Mouse (Mus musculus) c-Kit-positive CD71-positive TER-119-positive erythroid progenitor cells, embryonic 14.5 days (primary cell): ENCODE data around the gene Ttll5.

Source experiments
- DNase-seq: peaks from one replicate; pipeline ENCODE4 v3.0.0-alpha.2; 2013; ENCODE audit warnings: low spot score

Ttll5 gene

DNA sequence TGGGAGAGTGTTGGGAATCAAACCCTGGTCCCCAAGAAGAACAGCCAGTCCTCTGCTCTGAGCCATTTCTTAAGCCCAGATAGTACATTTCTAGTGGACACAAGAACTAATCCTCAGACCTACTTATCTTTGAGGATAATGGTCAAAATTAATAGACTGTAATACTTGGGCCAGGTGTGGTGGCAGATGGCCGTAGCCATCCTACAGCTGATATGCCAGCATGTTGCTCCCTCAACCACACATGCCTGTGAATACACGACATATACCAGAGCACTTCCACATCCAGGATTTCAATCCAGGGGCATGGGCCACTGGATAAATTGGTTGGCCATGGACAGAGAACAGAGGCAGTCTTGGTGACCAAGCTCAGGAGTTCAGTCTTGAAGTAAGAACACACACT, 230.8 kb downstream of the Ttll5 start:
- no peak for DNase-seq

DNA sequence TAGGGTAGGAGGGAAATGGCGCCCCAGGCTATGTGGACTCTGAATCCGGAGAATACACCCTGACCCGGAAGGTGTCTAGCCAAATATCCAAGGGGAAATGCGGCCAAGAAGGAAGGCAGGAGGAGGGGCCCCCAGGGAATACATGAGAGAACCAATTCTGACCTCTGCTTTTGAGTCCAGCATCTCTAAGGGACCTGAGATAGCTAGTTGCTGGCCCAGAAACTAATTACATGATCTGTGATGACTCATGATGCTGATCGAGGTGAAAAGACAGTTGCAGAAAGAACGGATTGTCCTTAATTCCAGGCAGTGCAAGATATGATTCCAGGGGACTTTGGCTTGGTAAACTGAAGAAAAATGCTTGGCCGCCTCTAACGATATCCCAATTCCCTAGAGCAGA, 232.5 kb downstream of the Ttll5 start:
- DNase-seq, result no peak

DNA sequence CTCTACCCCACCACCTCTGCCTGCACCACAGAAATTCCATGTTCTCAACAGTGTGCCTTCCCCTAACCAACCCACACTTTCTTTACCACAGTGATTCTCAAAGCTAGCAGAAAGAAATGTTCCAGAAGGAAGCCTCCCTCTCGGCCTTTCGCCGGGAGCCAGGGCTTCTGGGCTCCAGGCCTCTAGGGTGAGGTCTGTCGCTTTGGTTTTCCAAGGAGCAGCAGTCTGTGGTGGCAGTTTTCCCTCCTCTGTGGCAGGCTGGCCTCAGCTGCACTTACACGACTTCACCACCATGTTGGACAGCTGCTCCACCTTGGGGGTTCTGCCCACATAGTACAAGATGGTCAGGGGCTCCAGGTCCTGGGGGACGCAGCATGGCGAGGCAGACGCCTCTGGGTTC, 233.1 kb downstream of the Ttll5 start:
- no peak for DNase-seq

- no peak for DNase-seq
Observed at GRCm38 (mm10) chr12:86059341-86059740, 234.9 kb downstream of the Ttll5 start.

DNA sequence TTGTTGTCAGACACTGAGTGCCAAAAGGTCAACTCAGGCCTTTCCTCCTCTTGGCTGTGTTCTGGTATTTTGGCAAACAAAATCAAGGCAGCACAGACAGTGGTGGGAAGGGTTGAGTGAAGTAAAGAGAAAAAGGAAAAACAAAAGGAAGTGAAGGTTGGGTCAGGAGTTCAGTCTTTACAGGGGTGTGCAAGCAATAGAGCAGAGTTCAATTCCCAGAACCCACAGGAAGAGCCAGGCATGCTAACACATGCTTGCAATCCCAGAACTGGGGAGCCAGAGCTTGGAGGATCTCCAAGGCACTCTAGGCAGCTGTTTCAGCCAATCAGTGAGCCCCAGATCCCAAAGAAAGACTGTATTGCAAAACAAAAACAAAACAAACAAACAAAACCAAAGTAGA, 240.3 kb downstream of the Ttll5 start:
- no peak for DNase-seq

DNA sequence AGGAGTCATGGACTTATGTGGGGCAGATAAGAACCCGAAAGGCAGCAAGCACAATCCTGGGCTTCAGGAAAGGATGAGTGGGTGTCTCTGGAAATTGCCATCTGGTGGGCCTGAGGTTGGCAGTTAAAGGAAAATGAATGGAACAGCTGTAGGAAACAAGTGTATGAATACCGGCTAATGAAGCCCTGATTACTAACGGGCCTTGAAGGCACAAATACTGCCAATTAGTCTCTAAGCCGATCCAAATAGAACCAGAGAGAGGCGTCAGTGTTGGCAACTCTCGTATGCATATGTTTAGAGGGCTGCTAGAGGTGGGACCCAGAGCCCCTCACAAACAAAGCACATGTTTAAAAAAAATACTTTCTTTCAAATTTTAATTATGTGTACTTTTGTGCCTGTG, 247.0 kb downstream of the Ttll5 start:
- no peak for DNase-seq

DNA sequence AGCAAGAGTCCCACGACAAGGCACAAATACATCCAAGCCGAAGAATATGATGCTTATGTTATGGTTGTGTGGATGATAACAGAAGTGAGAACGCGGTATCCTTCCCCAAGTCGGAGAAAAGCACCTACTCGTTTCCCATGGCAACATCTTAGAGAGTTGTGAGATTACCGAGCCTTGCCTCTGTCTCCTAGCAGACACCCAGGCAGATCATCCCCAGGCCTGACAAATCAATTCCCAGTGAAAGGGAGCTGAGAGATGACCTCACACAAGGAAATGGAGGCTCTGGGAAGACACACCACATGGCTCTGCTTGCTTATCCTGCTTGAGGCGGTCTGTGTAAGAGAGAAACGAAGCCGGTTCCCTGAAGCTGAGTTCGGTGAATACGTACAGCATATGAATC, 250.2 kb downstream of the Ttll5 start:
- no peak for DNase-seq

GRCm38 (mm10) chr12:86075358-86075757, 250.9 kb downstream of the Ttll5 start:
- DNase-seq, result no peak

GRCm38 (mm10) chr12:86076321-86076901, 252.0 kb downstream of the Ttll5 start:
- DNase-seq, result no peak

- no peak for DNase-seq
Observed at GRCm38 (mm10) chr12:86077322-86077721, 252.9 kb downstream of the Ttll5 start.

GRCm38 (mm10) chr12:86077736-86078135, 253.3 kb downstream of the Ttll5 start:
- DNase-seq, result no peak

- no peak for DNase-seq
Observed at GRCm38 (mm10) chr12:86078176-86078552, 253.7 kb downstream of the Ttll5 start.

DNA sequence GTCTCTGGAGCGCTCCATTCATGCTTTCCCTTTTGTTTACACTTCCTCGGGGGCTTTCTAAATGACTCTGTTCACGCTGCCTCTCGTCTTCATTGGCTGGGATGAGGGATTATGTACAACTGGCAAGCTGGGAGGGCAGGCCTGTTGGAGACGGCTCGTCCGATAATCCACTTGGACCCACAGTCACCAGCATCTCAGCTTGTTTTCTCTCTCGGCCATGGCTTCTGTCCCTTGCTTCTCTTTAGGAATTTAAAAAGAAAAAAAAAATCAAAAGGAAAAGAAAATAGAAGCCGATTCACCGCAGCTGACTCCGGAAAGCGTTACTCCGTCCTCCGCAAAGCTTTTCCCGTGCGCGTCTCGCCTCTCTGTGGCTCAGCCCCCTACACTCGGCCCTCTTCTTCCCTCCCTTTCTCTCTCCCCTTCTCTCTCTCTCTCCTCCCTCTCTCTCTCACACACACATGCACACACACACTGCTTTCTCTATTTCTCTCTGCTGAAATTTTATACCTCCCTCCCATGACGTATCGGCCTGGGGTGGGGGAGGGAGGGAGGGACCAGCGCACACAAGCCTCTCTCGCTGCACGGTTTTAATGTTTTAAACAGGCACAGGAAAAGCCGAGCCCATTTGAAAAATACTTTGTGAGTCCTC, 254.2 kb downstream of the Ttll5 start, which contains the start of gene Tgfb3:
TSS of gene Tgfb3 (minus strand) at position 489 of the 649 bp plus-strand sequence.
- DNase-seq, result peak; percentile 17

DNA sequence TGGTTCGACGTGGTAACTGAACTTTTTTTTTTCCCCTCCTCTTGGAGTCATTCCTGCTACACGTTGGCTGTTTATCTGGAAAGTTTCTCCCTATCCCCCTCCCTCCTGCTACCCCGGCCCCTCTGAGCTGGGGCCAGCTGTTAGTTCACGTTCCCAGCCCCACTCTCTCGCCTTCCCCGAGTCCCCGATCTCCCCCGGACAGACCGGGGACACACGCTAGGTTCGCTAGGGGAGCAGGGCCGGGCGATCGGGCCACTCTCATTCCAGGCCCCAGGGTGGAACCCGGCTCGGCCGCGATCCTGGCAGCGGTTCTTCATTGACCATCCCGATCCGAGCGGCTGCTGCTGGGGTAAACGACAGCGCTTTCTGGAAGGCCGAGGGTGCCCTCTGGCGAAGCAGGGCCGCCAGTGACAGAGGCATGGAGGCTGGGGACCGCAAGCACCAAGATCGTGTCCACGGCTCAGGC, 254.8 kb downstream of the Ttll5 start:
- DNase-seq, result peak; percentile 55

GRCm38 (mm10) chr12:86082481-86083012, 258.1 kb downstream of the Ttll5 start, which contains the start of gene Ift43:
Gene Ift43 (plus strand): TSS chr12:86082541.
- no peak for DNase-seq

DNA sequence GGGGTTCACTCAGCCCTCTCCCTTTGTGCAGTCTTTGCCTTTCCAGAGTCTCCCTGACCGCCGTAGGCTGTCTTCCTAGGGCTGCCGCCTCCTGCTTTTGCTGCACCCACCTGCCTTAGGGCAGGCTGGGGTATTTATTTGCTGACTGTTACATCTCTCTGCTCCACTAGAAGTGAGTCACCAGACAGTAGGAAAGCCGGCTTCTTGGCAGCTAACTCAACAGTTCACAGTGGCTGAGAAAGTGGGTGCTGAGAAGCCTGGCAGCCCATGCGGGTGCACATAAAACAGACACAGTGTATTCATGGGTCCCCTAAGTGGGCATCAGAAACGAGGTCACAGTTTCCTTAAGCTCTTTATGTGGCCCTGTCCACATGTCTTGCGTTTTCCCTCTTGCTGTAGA, 261.4 kb downstream of the Ttll5 start:
- no peak for DNase-seq

DNA sequence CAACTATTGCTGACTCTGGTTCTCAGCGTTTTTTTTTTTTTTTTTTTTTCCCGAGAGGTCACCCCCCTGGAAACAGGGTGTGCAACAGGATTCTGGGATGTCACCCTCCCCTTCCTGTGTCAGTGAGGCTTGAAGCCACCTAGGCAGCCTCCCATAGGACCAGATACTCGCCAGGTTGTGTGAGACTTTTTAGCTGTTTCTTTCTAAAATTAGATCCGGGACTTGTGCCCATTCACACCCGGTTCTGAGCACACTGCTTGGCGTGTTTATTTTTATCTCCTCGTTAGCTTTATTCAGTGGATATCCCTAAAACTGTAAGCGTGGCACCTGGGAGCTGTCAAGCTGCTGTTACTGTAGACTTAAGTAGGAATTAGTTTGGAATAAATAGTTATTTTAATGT, 262.1 kb downstream of the Ttll5 start:
- no peak for DNase-seq

DNA sequence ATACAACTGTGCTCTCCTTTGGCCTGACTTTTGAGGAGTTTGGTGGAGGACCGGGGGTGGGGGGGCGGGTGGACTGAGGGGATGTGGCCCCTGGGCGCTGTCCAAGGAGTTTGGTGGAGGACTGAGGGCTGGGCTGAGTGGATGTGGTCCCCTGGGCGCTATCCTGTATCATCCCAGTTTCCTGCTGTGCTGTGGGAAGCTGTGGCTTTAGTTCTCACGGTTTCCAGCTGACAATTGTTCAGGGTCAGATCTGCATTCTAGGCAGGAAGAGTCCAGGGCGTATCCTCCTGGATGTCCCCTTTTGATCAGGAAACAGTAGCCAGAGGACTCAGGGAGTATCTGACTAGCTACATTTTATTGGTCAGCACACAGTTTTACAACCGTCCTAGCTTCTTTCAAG, 263.6 kb downstream of the Ttll5 start:
- DNase-seq, result no peak

DNA sequence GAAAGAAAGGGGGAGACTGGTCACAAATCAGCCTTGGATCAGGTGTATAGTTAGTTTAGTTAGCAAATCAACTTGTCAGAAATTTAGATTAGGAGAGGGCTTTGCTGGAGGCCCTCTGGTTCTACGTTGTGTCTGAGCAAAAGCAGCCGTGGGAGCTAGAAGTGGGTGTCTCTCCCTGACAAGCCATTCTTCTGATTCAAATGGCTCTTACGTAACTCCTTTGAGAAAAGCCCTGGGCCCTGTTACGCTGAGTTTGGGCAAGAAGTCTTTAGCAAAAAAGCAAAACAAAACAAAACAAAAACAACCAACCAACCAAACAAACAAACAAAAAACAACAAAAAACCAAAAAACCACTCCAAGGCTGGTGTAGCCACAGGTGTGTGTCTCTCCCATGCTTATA, 266.3 kb downstream of the Ttll5 start:
- DNase-seq, result no peak

DNA sequence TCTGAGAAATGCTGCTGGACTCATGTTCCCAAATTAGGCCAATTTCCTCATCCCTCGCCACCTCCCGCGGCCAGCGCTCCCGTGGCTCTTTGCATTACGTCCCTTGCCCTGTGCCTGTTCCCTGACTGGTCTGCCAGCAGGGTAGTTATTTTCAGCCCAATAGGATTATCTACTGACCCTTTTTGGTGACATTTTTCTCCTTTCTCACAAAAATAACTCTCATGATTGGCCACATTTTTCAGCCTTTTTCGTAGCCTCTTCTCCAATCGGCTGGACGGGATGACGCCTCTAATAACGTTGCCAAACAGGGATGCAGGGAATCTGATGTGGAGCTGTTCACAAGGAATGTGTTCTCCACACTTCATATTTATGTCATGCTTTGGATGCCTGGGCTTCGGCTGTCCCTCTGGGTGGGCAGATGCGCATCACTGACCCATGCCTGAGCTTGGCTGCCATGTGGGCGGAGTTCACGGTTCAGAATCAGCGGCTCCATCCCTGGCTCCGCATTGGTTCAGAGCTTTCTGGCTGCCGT, 267.2 kb downstream of the Ttll5 start:
- DNase-seq, result no peak

- no peak for DNase-seq
Observed at GRCm38 (mm10) chr12:86094075-86094474, 269.6 kb downstream of the Ttll5 start.

- no peak for DNase-seq
Observed at GRCm38 (mm10) chr12:86095806-86096205, 271.3 kb downstream of the Ttll5 start.

DNA sequence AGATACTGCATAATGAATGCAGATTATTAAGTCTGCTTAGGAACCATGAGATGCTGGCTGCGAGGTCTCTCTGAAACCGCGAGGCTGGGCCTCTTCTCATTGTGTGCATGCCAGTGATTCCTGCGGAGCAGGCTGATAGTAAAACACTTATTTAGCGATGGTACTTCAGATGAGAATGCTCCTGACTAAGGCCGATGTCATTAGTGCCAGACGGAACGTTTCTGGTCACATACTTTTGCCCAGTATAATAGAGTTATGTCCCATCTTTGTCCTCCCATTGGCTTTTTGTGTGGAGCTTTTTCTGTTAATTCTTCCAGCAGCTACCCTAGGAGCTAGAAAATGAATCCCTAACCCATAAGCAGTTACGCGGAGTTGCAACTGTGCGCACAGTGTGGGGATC, 273.3 kb downstream of the Ttll5 start:
- no peak for DNase-seq
